Mouse (Mus musculus): ENCODE results near the gene Scfd2.

The Scfd2 gene

DNA sequence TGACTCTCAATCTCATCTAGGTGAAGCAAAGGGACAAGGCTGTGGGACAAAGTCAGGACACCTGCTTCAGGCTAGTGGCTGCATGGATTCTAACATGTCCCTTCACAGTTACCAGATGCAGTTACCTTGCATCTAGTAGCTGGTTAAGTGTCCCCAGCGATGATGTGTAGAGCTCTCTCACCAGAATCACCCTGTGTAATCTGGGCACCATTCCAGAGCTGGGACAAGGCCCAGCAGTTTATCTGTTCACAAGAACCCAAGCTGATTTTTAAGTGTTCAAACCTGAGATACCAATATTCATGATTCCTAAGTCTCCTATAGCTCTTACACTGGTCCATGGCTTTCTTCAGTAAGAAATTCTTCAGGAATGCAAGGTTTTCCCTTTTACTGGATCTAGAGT, 264.4 kb downstream of the Scfd2 start:
- no peak for DNase-seq

DNA sequence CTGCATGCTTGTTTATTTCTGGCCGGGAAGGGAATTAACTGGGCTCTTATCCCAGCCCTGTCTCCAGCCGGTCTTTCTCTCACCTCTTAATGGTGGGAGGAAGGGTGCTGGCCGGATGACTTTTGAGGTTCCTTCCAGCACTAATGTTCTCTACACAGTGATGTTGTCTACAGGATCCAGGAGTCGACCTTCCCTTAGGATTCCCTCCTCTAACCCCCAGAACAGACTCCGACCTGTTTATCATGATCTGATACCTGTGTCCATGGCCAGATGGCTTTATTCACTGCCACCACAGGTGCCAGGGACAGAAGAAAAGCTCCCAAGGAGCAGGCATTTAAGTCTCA, 265.1 kb downstream of the Scfd2 start:
- no peak for DNase-seq

DNA sequence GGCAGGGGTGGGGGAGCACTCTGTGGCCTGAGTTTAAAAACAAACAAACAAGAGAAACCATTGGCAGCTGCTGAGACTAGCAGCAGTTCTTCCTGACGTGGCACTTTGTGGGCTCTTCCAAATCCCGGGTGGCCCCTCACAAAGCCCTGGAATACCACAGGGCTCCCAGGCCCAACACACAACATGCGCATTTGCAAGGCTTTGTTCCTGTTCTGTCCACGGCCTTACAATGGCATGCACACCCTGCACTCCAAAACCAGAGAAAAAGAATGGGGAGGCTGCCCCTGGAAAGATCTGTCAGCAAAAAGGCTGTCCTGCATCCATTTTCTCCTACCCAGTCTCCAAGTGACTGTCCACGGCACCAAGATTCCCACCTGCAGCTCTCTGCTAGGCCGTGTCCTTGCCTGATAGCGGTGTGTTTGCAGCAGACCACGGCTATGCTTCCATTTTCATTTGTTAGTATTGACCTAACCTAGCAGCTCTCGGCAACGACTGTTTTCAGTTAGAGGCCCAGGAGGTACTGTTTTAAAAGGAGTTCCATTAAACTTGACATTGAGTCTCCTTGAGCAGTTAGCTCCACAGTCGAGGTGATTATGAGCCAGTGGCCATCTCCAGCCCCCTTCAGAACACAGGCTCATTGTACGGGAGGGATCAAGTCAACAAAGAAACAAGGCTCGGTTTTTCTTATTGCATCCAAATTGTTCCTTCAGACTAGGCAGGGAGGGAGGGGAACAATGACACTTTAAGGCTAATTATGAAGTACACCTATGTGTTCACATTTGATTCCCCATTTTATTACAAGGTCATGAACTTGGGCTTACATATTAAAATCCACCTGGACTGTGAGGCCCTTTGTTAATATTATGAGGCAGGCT, 265.7 kb downstream of the Scfd2 start:
- DNase-seq = no peak

DNA sequence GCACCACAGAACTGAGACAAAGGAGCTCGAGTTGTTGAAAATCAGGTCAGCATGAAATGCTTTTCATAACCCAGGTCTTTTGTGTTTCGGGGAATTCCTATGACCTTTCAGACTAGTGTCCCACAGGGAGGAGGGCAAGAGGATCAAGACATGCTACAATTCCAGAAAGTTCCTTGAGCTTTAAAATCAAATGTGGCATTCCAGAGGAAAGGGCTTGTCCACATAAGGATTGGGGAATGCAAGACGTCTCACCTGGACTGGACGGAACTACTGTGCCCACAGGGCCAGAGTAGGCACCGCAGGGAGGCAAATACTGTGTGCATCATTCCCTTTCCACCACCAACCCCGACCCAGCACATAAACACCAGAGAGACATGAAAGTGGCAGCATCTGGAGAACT, 266.4 kb downstream of the Scfd2 start:
- no peak for DNase-seq

DNA sequence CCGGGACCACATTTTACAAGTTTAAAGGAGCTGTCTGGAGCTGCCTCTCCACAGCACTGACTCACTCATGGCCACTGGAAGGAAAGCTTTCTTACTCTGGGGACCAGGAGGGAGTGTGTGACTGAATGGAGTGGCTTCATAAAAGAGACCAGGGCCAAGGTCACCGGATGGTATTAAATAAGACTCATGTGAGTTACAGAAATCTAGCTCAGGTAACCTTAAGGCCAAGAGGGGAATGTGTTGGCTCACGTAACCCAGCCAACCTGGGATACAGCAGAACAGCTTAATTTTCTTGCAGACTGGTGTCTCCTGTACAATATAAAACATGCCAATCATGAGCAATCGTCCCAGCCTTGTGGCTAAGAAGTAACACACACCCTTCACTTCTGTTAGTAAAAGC, 267.0 kb downstream of the Scfd2 start:
- no peak for DNase-seq

DNA sequence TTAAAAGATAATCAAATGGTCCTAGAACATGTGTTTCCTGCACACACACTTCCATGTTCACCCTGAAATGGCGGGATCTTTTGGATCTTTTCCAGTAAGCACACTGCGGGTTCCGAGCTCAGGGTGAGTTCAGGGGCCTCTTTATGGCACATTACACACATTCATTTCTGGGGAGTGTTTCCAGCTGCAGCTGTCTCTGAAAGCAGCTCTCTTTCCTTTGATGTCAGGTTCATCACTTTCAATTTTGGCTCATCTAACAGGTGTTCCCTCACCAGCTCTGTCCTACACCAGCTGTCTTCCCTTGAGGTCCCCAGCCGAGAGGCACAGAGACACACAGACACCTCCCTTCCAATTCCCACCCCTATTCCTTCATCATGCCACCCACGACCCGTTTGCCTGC, 270.5 kb downstream of the Scfd2 start:
- DNase-seq = no peak

DNA sequence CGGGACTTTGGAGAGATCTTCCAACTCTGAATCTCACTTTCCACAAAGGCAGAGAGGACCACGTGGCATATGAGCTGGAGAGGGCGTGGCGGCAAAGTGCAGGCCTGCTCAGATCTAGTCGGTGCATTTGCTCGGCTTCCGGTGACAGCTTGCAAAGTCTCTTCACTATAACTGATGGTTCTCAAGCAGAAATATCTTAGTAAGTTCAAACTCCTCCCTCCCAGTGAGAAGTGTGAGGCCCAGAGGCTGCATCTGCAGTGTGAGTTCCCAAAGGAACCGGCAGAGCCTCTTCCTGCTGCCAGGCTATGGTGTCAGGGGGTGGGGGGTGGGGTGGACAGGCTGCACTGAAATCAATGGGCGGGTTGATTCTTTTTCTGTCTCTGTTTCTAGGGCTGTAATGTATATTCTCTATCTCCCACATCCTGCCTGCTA, 271.2 kb downstream of the Scfd2 start:
- DNase-seq = no peak

DNA sequence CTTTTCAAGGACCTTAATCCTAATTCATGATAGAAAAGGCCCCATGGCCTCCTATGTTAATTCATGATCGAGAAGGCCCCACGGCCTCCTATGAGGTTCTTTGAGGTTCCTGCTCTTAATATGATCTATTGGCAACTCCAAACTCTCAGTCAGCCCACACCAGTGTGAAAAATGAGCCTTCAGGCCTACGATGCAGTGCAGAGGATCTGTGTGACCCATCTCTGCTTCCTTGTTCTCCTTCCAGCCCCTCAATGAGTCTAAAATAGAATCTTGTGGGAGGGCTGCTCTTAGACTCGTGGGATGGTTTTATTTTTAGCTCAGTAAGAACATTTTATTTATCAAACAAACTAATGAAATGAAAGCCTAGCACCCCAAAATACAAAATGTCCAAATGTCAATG, 274.9 kb downstream of the Scfd2 start:
- no peak for DNase-seq

DNA sequence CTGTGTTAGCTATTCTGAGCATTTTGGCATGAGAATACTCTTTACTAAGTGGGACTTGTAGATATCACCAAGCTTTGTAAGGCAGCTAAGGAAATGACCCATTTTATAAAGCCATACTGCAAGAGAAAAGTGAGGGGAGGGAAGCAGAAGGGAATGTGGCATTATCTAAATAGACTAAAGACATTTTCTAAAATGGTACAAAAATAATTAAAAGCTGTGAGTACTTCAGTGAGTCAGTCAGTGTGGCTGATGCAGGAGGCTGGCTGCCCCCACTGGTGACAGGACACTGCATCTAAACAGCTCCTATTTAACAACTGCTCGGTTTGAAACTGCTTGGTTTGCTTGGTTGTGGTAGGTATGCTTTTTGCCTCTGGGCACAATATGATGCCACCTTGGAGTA, 276.6 kb downstream of the Scfd2 start:
- no peak for DNase-seq

DNA sequence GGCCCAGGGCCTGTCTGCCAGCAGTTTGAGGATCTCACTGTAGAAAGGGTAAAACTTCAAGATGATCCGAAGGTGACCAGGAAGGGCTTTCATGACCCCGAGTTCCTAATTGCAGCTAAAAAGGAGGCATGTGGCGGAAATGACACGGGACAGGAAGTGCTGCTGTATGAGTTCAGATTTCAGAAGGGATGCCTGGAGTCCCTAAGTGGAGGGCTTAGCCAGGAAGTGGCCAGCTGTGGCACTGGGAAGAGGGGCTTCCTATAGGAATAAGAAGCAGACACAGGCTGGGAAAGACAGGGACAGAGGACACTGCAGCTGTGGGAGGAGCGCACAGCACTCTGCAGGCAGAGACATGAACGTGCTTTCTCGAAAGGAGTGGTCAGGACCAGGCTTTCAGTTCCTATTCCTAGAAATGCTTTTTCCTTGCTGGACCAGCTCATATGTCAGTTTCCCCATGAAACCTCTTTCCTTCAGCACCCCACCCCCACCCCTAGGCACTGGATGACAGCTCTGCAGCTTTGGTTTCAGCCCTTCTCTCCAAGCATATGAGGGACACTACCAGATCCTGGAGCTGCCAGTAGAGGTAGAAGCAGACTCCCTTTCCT, 277.7 kb downstream of the Scfd2 start:
- DNase-seq = no peak

DNA sequence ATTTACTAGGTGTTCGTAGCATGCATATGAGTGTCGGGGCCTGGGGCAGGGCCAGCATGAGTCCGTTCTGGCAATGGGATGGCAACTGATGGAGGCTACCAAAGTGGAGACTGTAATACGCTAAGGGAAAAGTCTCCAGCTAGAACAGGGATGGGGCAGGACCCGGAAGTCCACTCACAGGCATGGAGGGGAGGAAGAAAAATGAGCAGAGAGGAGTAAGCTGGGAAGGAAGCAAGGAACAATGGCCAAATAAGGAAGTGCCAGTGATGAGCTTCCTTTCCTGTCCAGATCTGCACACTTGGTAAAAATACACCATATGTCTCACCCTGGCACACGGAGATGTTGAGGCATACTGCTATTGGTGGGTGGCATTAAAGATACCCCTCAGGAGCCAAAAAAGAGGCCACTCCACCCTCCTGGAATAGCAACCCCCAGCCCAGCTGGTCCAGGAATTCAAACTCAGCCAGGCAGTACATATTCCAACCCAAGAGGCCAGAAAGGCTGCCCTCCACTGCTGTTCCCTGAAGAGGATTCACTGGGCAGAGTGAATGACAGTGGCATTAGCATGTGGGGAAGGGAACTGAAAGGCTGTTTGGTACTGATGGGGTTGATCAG, 278.8 kb downstream of the Scfd2 start:
- DNase-seq = no peak

DNA sequence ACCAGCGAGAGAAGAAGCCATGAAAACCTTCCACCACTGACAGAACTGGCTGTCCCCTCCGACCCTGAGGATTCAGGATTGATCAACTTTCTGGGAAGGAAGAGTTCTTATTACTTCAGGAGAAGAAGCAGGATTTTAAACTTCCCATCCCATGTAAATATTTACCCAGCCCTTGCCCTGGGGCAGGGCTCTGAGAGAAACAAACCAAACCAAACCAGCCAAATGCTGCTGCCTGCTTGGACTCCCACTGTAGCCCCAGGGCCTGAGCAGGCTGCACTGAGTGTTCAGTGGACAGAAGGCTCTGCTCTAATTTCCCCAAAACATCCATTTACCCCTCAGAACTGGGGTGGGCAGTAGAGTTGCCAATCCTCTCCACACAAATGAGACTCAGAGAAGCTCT, 280.6 kb downstream of the Scfd2 start:
- no peak for DNase-seq

DNA sequence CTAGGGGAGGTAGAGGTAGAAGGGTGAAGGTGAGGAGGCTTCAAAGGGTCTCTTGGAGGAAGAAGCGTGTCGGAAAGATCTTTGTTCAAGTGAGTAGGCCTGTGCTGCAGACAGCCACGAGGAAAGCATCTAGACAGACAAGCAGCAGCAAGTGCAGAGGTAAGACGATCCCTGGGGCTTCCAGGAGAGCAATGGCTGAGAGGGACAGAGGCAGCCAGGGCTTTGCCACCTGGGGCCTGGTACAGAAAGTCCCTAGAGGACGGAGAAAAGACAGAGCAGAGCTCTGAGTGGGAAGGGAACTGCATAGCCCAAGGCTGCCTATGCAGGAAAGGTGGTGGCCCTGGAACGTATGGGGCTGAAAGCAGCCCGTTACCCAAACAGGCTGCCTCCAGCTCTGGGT, 281.3 kb downstream of the Scfd2 start:
- DNase-seq = no peak

DNA sequence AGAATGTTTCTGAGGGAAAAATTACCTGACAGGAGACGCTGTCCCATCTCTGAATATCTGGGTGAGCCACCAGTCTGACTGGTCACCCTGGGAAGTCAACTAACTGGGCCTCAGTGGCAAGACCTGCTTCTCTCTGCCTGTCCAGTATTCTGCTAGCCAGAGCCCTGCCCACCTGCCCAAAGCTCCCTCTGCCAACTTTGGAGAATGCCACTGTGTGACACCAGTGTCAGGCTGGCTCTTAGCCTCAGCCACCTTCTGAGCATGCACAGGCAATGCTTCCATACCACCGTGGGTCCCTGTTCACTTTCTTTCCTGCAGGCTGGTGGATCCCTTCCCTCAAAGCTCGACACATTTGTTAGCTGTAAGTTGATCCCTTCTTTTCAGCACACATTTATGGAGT, 281.8 kb downstream of the Scfd2 start:
- DNase-seq = no peak

DNA sequence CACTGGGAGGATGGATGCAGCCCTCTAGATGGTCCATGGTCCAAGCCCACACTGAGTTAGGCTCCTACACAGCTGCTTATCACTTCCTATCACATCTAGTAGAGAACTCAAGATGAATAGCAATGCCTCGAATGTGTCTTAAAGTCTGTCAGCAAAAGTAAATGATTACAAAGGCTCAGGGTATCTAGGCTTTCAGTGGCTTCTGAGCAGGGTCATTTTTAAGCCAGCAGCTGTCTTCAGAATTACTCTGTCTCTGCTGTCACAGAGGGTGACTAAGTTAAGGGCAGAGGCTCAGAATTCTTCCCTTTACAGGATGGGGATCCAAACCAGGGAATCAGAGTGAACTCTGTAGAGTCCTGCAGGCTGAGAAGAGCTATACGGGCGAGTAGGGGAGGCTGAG, 284.6 kb downstream of the Scfd2 start:
- DNase-seq = no peak

DNA sequence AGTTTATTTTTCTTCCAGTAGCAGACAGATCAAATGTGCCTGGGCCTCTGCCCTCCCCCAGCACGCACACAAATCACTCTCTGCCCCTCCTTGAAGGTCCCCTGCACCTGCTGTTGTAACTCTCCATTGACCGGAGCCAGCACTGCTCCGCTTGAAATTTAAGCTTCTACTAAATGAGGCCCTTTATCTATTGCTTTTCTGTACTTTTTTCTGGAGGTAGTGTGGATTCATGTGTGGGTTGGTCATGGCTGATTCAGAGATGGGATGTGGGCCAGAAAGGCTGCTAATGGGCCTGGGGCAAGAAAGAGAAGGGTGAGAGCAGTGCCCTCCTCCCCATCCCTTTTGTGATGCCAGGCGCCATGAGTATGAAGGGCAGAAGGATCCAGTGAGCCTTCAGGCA, 285.1 kb downstream of the Scfd2 start:
- no peak for DNase-seq

DNA sequence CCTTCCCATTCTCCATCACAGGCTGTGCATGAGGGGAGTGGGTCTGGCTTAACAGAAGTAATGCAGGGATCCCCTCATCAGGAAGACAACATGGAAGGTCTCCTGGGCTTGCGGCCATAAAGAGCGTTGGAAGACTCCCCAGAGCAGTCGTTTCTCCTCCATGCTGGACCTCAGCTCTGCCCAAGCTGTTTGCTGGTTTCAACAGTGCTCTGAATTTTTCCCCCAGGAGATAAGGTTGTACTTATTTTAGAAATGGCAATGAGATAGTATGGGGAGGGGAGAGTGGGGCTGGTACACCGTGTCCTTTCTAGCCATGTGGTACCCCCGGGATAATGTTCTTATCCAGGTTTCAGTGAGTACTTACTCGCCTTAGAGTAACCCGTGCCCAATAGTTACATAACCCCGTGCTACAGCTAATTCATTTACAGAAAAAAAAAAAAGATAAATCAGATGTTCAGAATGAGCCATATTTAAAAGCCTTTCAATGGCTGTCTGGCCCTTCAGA, 285.9 kb downstream of the Scfd2 start:
- no peak for DNase-seq

DNA sequence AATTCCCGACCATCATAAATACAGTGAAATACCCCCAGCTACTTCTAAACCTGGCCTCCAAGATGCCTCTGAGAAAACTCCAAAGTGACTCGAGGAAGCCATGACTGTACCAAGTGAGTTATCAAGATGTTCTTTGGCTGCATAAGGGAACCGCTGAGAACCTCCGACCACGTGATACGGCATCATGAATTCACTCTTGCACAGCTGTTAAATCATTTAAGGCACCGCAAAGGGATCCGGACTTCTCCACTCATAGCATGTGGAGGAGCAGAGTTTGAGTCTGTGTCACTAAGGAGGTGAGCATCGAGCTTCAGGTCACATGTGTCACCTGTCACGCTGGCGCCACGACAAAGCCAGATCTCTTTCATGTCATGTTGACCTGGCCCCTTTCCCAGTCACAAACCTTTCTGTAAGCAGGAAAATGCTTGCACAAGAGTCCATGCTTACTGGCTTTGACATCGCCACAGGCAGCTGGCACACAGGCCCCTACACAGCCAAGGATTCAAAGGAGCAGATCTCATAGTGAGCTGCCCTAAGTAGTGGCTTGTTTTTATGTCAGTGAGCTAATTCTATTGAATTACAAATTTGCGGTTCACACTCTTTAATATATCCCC, 287.0 kb downstream of the Scfd2 start:
- no peak for DNase-seq

DNA sequence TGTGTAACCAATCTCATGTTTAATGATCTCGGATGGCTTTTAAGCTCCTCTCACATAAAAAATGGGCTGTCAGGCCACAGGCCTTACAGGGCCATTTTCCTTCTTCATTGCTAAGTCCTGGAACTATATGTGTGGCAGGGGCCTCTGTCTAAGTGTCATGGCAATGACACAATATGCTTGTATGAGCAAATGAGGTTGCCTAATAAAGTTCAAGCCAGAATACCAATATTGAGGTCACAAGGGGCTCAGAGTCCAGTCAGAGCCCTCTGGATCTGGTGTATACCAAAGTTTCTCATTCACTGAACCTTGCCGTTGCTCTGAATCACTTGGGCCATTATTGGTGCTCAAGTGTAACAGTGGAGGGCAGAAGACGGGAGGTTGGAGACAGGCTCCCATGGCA, 288.9 kb downstream of the Scfd2 start:
- DNase-seq = no peak

DNA sequence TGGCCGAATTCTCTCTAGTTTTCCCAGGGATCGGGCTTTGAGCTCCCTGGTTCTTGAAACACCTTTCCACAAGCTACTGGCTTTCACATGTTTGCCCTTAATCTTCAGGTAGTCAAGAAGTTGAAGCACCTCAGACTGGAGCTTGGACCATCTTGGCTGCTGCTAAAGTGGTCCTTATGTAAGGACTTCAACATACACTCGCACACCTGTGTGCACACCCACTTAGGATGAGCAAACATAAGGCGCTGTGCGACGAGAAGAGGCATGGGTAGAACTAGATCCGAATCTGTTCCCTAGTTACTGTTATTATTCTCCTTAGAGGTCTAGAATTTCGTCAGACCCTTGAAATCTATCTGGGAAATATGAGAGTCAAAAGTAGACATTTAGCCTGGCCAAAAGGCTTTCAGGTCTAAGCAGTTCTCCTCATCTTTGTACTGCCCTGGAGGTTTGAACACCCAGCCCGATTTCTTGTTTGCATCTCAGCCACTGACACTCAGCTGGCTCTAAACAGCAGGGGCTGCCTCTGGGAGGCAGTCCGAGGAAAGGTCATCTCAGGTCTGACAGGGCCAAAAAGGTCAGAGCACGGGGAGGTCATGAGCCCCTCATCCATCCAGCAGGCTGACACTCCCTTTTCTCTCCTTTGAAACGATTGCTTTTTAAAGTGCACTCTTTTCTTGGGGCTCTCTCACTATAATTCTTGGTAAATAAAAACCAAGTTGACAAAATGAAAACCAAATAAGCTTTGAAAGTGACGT, 290.5 kb downstream of the Scfd2 start:
- no peak for DNase-seq

DNA sequence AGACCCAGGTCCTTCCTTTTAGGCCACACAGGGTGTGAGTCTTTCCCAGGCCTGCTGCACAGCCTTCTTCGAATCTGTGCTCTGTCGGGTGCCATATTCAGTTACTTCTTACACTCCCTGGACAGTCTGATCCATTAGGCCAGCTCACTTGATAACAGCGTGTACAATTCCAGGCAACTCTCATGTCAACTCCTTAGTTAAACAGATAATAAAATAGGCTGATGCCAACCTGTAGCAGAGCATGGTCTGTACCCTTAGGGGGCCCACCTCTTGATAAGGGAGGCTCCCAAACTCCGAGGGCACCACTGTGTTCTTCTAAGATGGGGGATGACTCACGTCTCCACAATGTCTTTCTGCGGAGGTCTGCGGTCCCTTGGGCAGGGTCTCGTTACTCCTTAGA, 291.3 kb downstream of the Scfd2 start:
- no peak for DNase-seq

DNA sequence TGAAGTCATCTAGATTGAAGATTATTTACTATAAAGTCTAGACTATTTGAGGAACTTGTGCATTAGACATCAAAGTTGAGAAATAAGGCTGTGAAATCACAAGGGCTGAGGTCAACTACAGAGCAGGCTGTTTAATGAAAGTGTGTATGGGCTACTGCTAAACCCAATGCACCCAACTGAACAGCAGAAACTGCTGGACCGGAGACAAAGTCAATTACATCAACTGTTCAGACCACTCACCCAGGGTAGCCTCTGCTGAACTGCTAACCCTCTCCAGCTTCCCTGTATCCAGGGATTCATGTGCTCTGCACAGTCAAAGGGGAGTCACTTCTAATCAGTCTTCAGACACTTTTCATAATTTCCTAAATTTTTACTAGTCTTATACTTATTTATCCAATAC, 292.2 kb downstream of the Scfd2 start:
- DNase-seq = no peak

DNA sequence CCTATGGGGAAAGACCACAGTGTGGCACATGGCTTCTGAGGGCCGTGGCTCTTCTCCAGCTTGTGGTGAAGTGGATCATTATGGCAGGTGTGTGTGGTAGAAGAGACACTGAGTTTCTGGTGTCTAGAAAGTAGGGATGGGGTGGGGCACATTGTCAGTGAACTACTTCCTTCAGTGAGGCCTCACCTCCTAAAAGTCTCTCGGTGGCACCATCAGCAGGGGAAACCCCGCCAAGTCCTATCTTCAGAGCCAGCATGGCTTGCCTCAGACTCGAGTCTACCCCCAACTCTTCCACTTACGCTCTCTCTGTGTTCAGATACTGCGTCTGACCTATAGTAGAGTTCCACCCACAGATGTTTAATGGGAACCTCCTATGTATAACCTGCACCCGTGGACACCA, 297.8 kb downstream of the Scfd2 start:
- no peak for DNase-seq
